Mouse (Mus musculus) neural tube, embryonic 13.5 days (tissue): ENCODE measurements around the gene Ppp1r8. TPM values are rescaled to one million over a fixed set of nuclear protein-coding genes. Genes with fewer than 3 reads are reported as not detected.
"Not testable (repeated sequence)": the region's sequence is repeated elsewhere in the genome, so short reads cannot be mapped to it uniquely, and the experiment has no call there.

Source experiments
- ATAC-seq: fragments of 200-750 bp; cut with Nextera tagmentation; 2 replicates; pipeline ENCODE4 v1.8.0; 2017; ENCODE audit warnings: low read depth, mild to moderate bottlenecking, moderate TSS enrichment, moderate library complexity
- H3K27ac ChIP-seq: fragments of 300-500 bp; sonication (generic); replicated peaks from 2 replicates; pipeline ENCODE4 v1.5.1; 2015; ENCODE audit warnings: moderate library complexity, mild to moderate bottlenecking, inconsistent platforms
- H3K27me3 ChIP-seq: fragments of 300-500 bp; sonication (generic); 2 replicates; pipeline ENCODE4 v1.6.1; 2015; ENCODE audit warnings: mild to moderate bottlenecking, inconsistent platforms
- H3K36me3 ChIP-seq: fragments of 300-500 bp; sonication (generic); 2 replicates; pipeline ENCODE4 v1.6.1; 2015; ENCODE audit warnings: mild to moderate bottlenecking, inconsistent platforms
- H3K4me1 ChIP-seq: fragments of 300-500 bp; sonication (generic); replicated peaks from 2 replicates; pipeline ENCODE4 v1.6.1; 2015; ENCODE audit warnings: inconsistent platforms
- H3K4me2 ChIP-seq: fragments of 300-500 bp; sonication (generic); 2 replicates; pipeline ENCODE4 v1.6.1; 2015; ENCODE audit warnings: inconsistent platforms, mild to moderate bottlenecking, moderate library complexity
- H3K4me3 ChIP-seq: fragments of 300-500 bp; sonication (generic); 2 replicates; pipeline ENCODE4 v1.5.1; 2015; ENCODE audit warnings: mild to moderate bottlenecking, inconsistent platforms
- H3K9ac ChIP-seq: fragments of 300-500 bp; sonication (generic); 2 replicates; pipeline ENCODE4 v1.6.1; 2015; ENCODE audit warnings: moderate library complexity, mild to moderate bottlenecking, inconsistent platforms
- H3K9me3 ChIP-seq: fragments of 300-500 bp; sonication (generic); 2 replicates; pipeline ENCODE4 v1.6.1; 2016; ENCODE audit warnings: inconsistent platforms
- WGBS: fragments of 180-500 bp; shearing (Covaris S2); methylation state at CpG from one replicate; pipeline ENCODE4 v1.1.7; 2015; 5-methylcytosine and 5-hydroxymethylcytosine counted together
- polyA plus RNA-seq: library from polyadenylated mRNA; unstranded; fragments of >200 nt; fragmentation: Nextera tagmentation; extraction: Ambion mirVana; gene quantifications from 2 replicates; pipeline ENCODE4 v1.2.1, GENCODE M21; 2015

The Ppp1r8 gene
- polyA plus RNA-seq, 1 experiment from 2014 or later: 44.8 TPM

DNA sequence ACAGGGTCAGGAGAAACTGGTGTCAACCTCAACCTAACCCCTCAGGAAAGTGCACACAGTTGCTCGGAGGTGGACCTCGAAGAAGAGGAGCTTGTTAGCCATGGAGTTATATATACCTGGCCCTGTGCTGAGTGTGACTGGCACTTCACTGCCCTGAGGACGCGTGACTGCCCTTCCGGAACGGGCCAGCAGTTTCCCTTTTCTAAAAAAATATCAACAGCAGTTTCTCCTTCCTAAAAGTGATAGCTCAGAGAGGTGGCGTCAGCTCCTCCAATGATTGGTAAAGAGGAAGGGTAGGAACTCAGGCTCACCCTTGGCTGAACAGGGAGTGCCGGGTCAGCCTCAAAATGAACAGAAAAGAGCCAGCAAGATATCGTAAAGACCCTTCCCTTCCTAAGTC, 48.9 kb downstream of the Ppp1r8 start:
- Histone ChIP-seq H3K4me1 (peaks cover 6% of the 10 kb centered on the region; the same call in 1 of the 2 replicates), H3K4me3 (no peak overlapping the region), H3K27me3 (peaks cover 29% of the 10 kb centered on the region), H3K4me2 (no peak overlapping the region), H3K9ac (no peak overlapping the region), H3K9me3 (no peaks in the 10 kb centered on the region), H3K27ac (no peak overlapping the region), H3K36me3 (no peaks in the 10 kb centered on the region)
- ATAC-seq: no peak
- 75% methylated on average over 9 of the region's 9 CpGs for whole genome bisulfite sequencing

GRCm38 (mm10) chr4:132793322-132794004, 49.5 kb downstream of the Ppp1r8 start:
- not testable (repeated sequence) for ATAC-seq

GRCm38 (mm10) chr4:132789731-132790130, 53.2 kb downstream of the Ppp1r8 start:
- Histone ChIP-seq H3K27ac (no peak overlapping the region), H3K27me3 (peaks cover 10% of the 10 kb centered on the region), H3K9ac (no peak overlapping the region), H3K4me1 (no peaks in the 10 kb centered on the region), H3K4me3 (no peak overlapping the region), H3K9me3 (no peaks in the 10 kb centered on the region), H3K4me2 (no peak overlapping the region), H3K36me3 (no peaks in the 10 kb centered on the region)
- 88% methylated on average over 8 of the region's 8 CpGs for WGBS
- ATAC-seq: no peak

More at GRCm38 (mm10) chr4:132793322-132794004, 49.5 kb downstream of the Ppp1r8 start:
- WGBS: 90% methylated on average over 8 of the region's 9 CpGs
- H3K4me1 ChIP-seq, H3K4me3 ChIP-seq, H3K27ac ChIP-seq, H3K9me3 ChIP-seq, H3K4me2 ChIP-seq, H3K9ac ChIP-seq, H3K36me3 ChIP-seq: not testable (repeated sequence)
- H3K27me3 ChIP-seq: peaks cover 29% of the 10 kb centered on the region

GRCm38 (mm10) chr4:132785228-132785627, 57.7 kb downstream of the Ppp1r8 start:
- H3K27me3 ChIP-seq: no peaks in the 10 kb centered on the region
- no peak for ATAC-seq
- H3K9ac ChIP-seq: no peak overlapping the region
- no peak overlapping the region for H3K4me3 ChIP-seq
- no peaks in the 10 kb centered on the region for H3K36me3 ChIP-seq
- H3K9me3 ChIP-seq: no peaks in the 10 kb centered on the region
- WGBS: 89% methylated on average over 13 of the region's 13 CpGs
- no peak overlapping the region for H3K4me2 ChIP-seq
- H3K4me1 ChIP-seq: no peaks in the 10 kb centered on the region
- no peak overlapping the region for H3K27ac ChIP-seq

DNA sequence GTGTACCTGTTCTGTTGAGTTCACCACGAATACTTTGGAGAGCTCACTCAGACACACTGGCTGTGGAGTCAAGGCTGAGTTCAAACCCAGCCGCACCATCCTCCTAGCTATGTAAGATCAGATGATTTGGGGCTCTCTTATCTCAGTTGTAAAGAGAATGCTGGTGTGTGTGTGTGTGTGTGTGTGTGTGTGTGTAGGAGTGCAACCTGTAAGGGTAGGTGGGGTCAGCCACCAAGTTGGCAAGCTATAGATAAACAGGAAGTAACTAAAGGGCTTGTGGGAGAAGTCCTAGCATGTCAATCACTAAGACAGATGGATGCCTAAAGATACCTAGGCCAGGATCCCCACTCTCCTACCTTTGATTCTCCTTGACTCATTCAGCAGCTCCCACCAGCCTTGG, 59.2 kb downstream of the Ppp1r8 start:
- Histone ChIP-seq H3K4me3 (no peak overlapping the region), H3K9me3 (no peaks in the 10 kb centered on the region), H3K4me1 (no peaks in the 10 kb centered on the region), H3K4me2 (no peak overlapping the region), H3K36me3 (peaks cover 10% of the 10 kb centered on the region), H3K27me3 (no peaks in the 10 kb centered on the region), H3K27ac (no peak overlapping the region), H3K9ac (no peak overlapping the region)
- no peak for ATAC-seq
- WGBS: 92% methylated on average over 2 of the region's 2 CpGs

- Histone ChIP-seq H3K36me3 (peaks cover 43% of the 10 kb centered on the region), H3K4me3 (no peak overlapping the region), H3K27me3 (no peaks in the 10 kb centered on the region), H3K9ac (no peak overlapping the region), H3K27ac (no peak overlapping the region), H3K4me2 (no peak overlapping the region), H3K9me3 (no peaks in the 10 kb centered on the region), H3K4me1 (no peaks in the 10 kb centered on the region)
- no peak for ATAC-seq
- WGBS: 96% methylated on average over 4 of the region's 4 CpGs
These were observed 62.7 kb downstream of the Ppp1r8 start for GRCm38 (mm10) chr4:132780288-132780687.

- H3K36me3 ChIP-seq: peaks cover 57% of the 10 kb centered on the region
These were observed 64.3 kb downstream of the Ppp1r8 start for GRCm38 (mm10) chr4:132778562-132779201.

More at GRCm38 (mm10) chr4:132778562-132779201, 64.3 kb downstream of the Ppp1r8 start:
- 90% methylated on average over 6 of the region's 6 CpGs for WGBS
- ATAC-seq: no peak
- Histone ChIP-seq H3K27me3 (no peaks in the 10 kb centered on the region), H3K27ac (no peak overlapping the region), H3K9ac (no peak overlapping the region), H3K9me3 (no peaks in the 10 kb centered on the region), H3K4me1 (no peaks in the 10 kb centered on the region), H3K4me2 (no peak overlapping the region), H3K4me3 (no peak overlapping the region)

Other genes starting within 250 kb of the Ppp1r8 start
- gene Eya3, start 204.2 kb downstream of the Ppp1r8 start, polyA plus RNA-seq: 14.3 and 21.7 TPM in 2 replicates
- gene Xkr8, start 110.6 kb downstream of the Ppp1r8 start, polyA plus RNA-seq: 3.6 and 5.6 TPM in 2 replicates
- 0.53 and 0.58 TPM in 2 replicates for gene Smpdl3b, start 85.9 kb downstream of the Ppp1r8 start, polyA plus RNA-seq
- gene Rpa2, start 74.8 kb downstream of the Ppp1r8 start, polyA plus RNA-seq: 35.4 and 45.3 TPM in 2 replicates
- gene Themis2, start 46.8 kb downstream of the Ppp1r8 start, polyA plus RNA-seq: 0.47 and 0.90 TPM in 2 replicates
- gene Stx12, start 41.3 kb upstream of the Ppp1r8 start, polyA plus RNA-seq: 134 and 143 TPM in 2 replicates
- gene Fam76a, start 79.4 kb upstream of the Ppp1r8 start, polyA plus RNA-seq: 37.0 and 46.0 TPM in 2 replicates
- gene Fgr, start 130.9 kb upstream of the Ppp1r8 start, polyA plus RNA-seq: not detected in 2 replicates
- 9.4 and 9.9 TPM in 2 replicates for gene Ahdc1, start 168.1 kb upstream of the Ppp1r8 start, polyA plus RNA-seq